Mouse (Mus musculus) megakaryocyte, embryonic 14.5 days (primary cell): ENCODE data around the gene Hspa1l.

Experiments used
- FLI1 ChIP-seq: IDR thresholded peaks from 2 replicates; pipeline ENCODE4 v1.6.1; 2012; ENCODE audit warnings: low read length, inconsistent platforms, mixed read lengths
- GATA1 ChIP-seq: IDR thresholded peaks from 3 replicates; pipeline ENCODE4 v1.6.1; 2012; ENCODE audit warnings: mixed read lengths, low read length, inconsistent platforms, borderline replicate concordance

DNA sequence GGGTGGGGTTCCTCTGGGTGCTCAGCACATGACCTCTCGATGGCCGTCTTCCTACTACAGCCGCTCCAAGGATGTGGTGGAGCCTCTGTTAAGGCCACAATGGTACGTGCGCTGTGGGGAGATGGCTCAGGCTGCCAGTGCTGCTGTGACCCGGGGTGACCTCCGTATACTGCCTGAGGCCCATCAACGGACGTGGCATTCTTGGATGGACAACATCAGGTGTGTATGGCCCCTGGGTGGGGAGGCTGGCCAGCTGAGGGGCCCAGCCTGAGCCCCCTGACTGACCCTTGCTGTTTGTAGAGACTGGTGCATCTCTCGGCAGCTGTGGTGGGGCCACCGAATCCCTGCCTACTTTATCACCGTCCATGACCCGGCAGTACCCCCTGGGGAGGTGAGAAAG, 39.9 kb downstream of the Hspa1l start:
- TF ChIP-seq GATA1 (no peak), FLI1 (no peak)
